Mouse (Mus musculus) embryonic facial prominence, embryonic 14.5 days (tissue): Measurements from ENCODE around the gene Isl2. TPM values are rescaled to one million over a fixed set of nuclear protein-coding genes. Genes with fewer than 3 reads are reported as not detected.

ENCODE experiments used
- ATAC-seq: fragments of 200-750 bp; cut with Nextera tagmentation; 2 replicates; pipeline ENCODE4 v1.8.0; 2017; ENCODE audit warnings: low read depth, moderate number of reproducible peaks, moderate TSS enrichment
- DNase-seq: peaks from one replicate; pipeline ENCODE4 v3.0.0-alpha.2; 2015; ENCODE audit warnings: low spot score
- H3K27ac ChIP-seq: fragments of 300-500 bp; sonication (generic); replicated peaks from 2 replicates; pipeline ENCODE4 v1.5.1; 2014; ENCODE audit warnings: low read depth, mild to moderate bottlenecking, low read length, moderate library complexity
- H3K27me3 ChIP-seq: fragments of 300-500 bp; sonication (generic); replicated peaks from 2 replicates; pipeline ENCODE4 v1.6.1; 2014; ENCODE audit warnings: low read length; ENCODE audit not compliant: control insufficient read depth, insufficient read depth
- H3K36me3 ChIP-seq: fragments of 300-500 bp; sonication (generic); 2 replicates; pipeline ENCODE4 v1.6.1; 2014; ENCODE audit warnings: low read length, mixed read lengths; ENCODE audit not compliant: control insufficient read depth, insufficient read depth
- H3K4me1 ChIP-seq: fragments of 300-500 bp; sonication (generic); 2 replicates; pipeline ENCODE4 v1.6.1; 2014; ENCODE audit warnings: antibody characterized with exemption, low read length; ENCODE audit not compliant: control insufficient read depth, insufficient read depth
- H3K4me2 ChIP-seq: fragments of 300-500 bp; sonication (generic); 2 replicates; pipeline ENCODE4 v1.6.1; 2014; ENCODE audit warnings: low read depth, mild to moderate bottlenecking, low read length, moderate library complexity, mixed read lengths
- H3K4me3 ChIP-seq: fragments of 300-500 bp; sonication (generic); 2 replicates; pipeline ENCODE4 v1.5.1; 2014; ENCODE audit warnings: low read depth, mild to moderate bottlenecking, low read length
- H3K9ac ChIP-seq: fragments of 300-500 bp; sonication (generic); 2 replicates; pipeline ENCODE4 v1.6.1; 2014; ENCODE audit warnings: low read depth, mild to moderate bottlenecking, low read length, moderate library complexity, mixed read lengths
- H3K9me3 ChIP-seq: fragments of 300-500 bp; sonication (generic); 2 replicates; pipeline ENCODE4 v1.6.1; 2016; ENCODE audit warnings: low read length; ENCODE audit not compliant: control insufficient read depth
- WGBS: fragments of 180-500 bp; shearing (Covaris S2); extraction: QIAGEN DNeasy Blood & Tissue Kit; methylation state at CpG from one replicate; pipeline ENCODE4 v1.1.7; 2014; 5-methylcytosine and 5-hydroxymethylcytosine counted together
- polyA plus RNA-seq: library from polyadenylated mRNA; unstranded; fragments of >200 nt; fragmentation: Nextera tagmentation; extraction: Ambion mirVana; gene quantifications from 2 replicates; pipeline ENCODE4 v1.2.1, GENCODE M21; 2014

Isl2 gene
- polyA plus RNA-seq, 1 experiment from 2014 or later: 7.3 TPM

- Histone ChIP-seq H3K4me1 (peaks cover 13% of the 10 kb centered on the region; the same call in 1 of the 2 replicates), H3K27ac (no peak overlapping the region), H3K27me3 (peaks cover 95% of the 10 kb centered on the region), H3K9me3 (no peaks in the 10 kb centered on the region), H3K4me3 (peak overlapping the region; percentile 43), H3K9ac (peak overlapping the region; percentile 47), H3K36me3 (no peaks in the 10 kb centered on the region), H3K4me2 (peak overlapping the region; percentile 66)
- DNase-seq (peak; percentile 55), ATAC-seq (no peak)
- 1% methylated on average over 46 of the region's 46 CpGs for WGBS
Measured at GRCm38 (mm10) chr9:55543703-55544401, 5.4 kb downstream of the Isl2 start.

- H3K27me3 ChIP-seq: peaks cover 95% of the 10 kb centered on the region
- DNase-seq: peak; percentile 21
- H3K9ac ChIP-seq: peak overlapping the region; percentile 47; the same call in 1 of the 2 replicates
- no peak for ATAC-seq
- H3K9me3 ChIP-seq: no peaks in the 10 kb centered on the region
- H3K36me3 ChIP-seq: no peaks in the 10 kb centered on the region
- 0 out of 2 replicates have a peak overlapping the region, but pooled peaks have one; percentile 33 for H3K27ac ChIP-seq
- H3K4me2 ChIP-seq: peak overlapping the region; percentile 66
- WGBS: 1% methylated on average over 26 of the region's 30 CpGs
- peak overlapping the region; percentile 43 for H3K4me3 ChIP-seq
- peaks cover 13% of the 10 kb centered on the region; the same call in 1 of the 2 replicates for H3K4me1 ChIP-seq
Measured at GRCm38 (mm10) chr9:55544861-55545555, 6.5 kb downstream of the Isl2 start.

GRCm38 (mm10) chr9:55545556-55546175 is 7.2 kb downstream of the Isl2 start:
- DNase-seq (peak; percentile 24), ATAC-seq (no peak)
- Histone ChIP-seq H3K9me3 (no peaks in the 10 kb centered on the region), H3K4me3 (peak overlapping the region; percentile 43), H3K4me2 (peak overlapping the region; percentile 66), H3K36me3 (no peaks in the 10 kb centered on the region), H3K9ac (no peak overlapping the region), H3K4me1 (peaks cover 13% of the 10 kb centered on the region; the same call in 1 of the 2 replicates), H3K27ac (0 out of 2 replicates have a peak overlapping the region, but pooled peaks have one; percentile 33), H3K27me3 (peaks cover 91% of the 10 kb centered on the region)
- WGBS: 7% methylated on average over 41 of the region's 41 CpGs

GRCm38 (mm10) chr9:55546176-55547010 is 7.9 kb downstream of the Isl2 start:
- WGBS: 1% methylated on average over 38 of the region's 63 CpGs
- Histone ChIP-seq H3K4me1 (peaks cover 13% of the 10 kb centered on the region; the same call in 1 of the 2 replicates), H3K27me3 (peaks cover 85% of the 10 kb centered on the region), H3K36me3 (no peaks in the 10 kb centered on the region), H3K4me3 (peak overlapping the region; percentile 43), H3K27ac (no peak overlapping the region), H3K4me2 (peak overlapping the region; percentile 66), H3K9me3 (no peaks in the 10 kb centered on the region), H3K9ac (0 out of 2 replicates have a peak overlapping the region, but pooled peaks have one; percentile 25)
- DNase-seq (peak; percentile 78), ATAC-seq (peak; percentile 56)

GRCm38 (mm10) chr9:55548871-55549270 is 10.4 kb downstream of the Isl2 start:
- DNase-seq: no peak
- H3K9me3 ChIP-seq: no peaks in the 10 kb centered on the region
- H3K4me1 ChIP-seq: peaks cover 13% of the 10 kb centered on the region; the same call in 1 of the 2 replicates
- H3K9ac ChIP-seq: no peak overlapping the region
- 26% methylated on average over 3 of the region's 3 CpGs for WGBS
- no peak overlapping the region for H3K27ac ChIP-seq
- H3K4me3 ChIP-seq: no peak overlapping the region
- ATAC-seq: no peak
- H3K4me2 ChIP-seq: no peak overlapping the region; the same call in 1 of the 2 replicates
- H3K27me3 ChIP-seq: peaks cover 63% of the 10 kb centered on the region
- no peaks in the 10 kb centered on the region for H3K36me3 ChIP-seq

- Histone ChIP-seq H3K4me3 (peak overlapping the region; percentile 14; the same call in 1 of the 2 replicates), H3K4me2 (peak overlapping the region; percentile 38)
Measured at GRCm38 (mm10) chr9:55549302-55549890, 10.9 kb downstream of the Isl2 start.

GRCm38 (mm10) chr9:55554986-55555385 is 16.5 kb downstream of the Isl2 start:
- Histone ChIP-seq H3K9me3 (no peaks in the 10 kb centered on the region), H3K36me3 (no peaks in the 10 kb centered on the region), H3K4me2 (no peak overlapping the region), H3K27ac (no peak overlapping the region), H3K27me3 (peaks cover 3% of the 10 kb centered on the region), H3K9ac (no peak overlapping the region), H3K4me1 (no peaks in the 10 kb centered on the region), H3K4me3 (no peak overlapping the region)
- DNase-seq: no peak
- no peak for ATAC-seq
- 63% methylated on average over 1 of the region's 1 CpGs for WGBS

More at GRCm38 (mm10) chr9:55549302-55549890, 10.9 kb downstream of the Isl2 start:
- Histone ChIP-seq H3K27ac (no peak overlapping the region), H3K9ac (no peak overlapping the region), H3K9me3 (no peaks in the 10 kb centered on the region), H3K27me3 (peaks cover 58% of the 10 kb centered on the region), H3K4me1 (peaks cover 9% of the 10 kb centered on the region; the same call in 1 of the 2 replicates), H3K36me3 (no peaks in the 10 kb centered on the region)
- WGBS: 10% methylated on average over 16 of the region's 16 CpGs
- no peak for ATAC-seq
- DNase-seq: no peak
